Mouse (Mus musculus) midbrain, embryonic 13.5 days (tissue): ENCODE data around the gene Nek3. TPM values are rescaled to one million over a fixed set of nuclear protein-coding genes. Genes with fewer than 3 reads are reported as not detected.

Experiments used
- polyA plus RNA-seq: library from polyadenylated mRNA; unstranded; fragments of >200 nt; fragmentation: Nextera tagmentation; extraction: Ambion mirVana; gene quantifications from 2 replicates; pipeline ENCODE4 v1.2.1, GENCODE M21; 2015

The Nek3 gene
- polyA plus RNA-seq, 1 experiment from 2014 or later: 9.1 TPM

Other genes with a start within 250 kb of the Nek3 start
- gene Defb15, start 233.7 kb downstream of the Nek3 start, polyA plus RNA-seq: not detected in 2 replicates
- not detected in 2 replicates for gene Defb35, start 228.1 kb downstream of the Nek3 start, polyA plus RNA-seq
- not detected in 2 replicates for gene Defb13, start 219.7 kb downstream of the Nek3 start, polyA plus RNA-seq
- not detected in 2 replicates for gene Fam90a1a, start 207.7 kb downstream of the Nek3 start, polyA plus RNA-seq
- gene Ccdc70, start 196.7 kb downstream of the Nek3 start, polyA plus RNA-seq: not detected in 2 replicates
- 1.4 and 1.5 TPM in 2 replicates for gene Atp7b, start 106.1 kb downstream of the Nek3 start, polyA plus RNA-seq
- 37.1 and 38.4 TPM in 2 replicates for gene Alg11, start 105.7 kb downstream of the Nek3 start, polyA plus RNA-seq
- 0.36 and 0.43 TPM in 2 replicates for gene Nek5, start 41.4 kb downstream of the Nek3 start, polyA plus RNA-seq
- 26.8 and 27.5 TPM in 2 replicates for gene Ckap2, start 19.4 kb upstream of the Nek3 start, polyA plus RNA-seq
- gene Vps36, start 26.4 kb upstream of the Nek3 start, polyA plus RNA-seq: 39.9 and 43.2 TPM in 2 replicates
- 6.1 and 6.9 TPM in 2 replicates for gene Thsd1, start 60.9 kb upstream of the Nek3 start, polyA plus RNA-seq
- gene Tpte, start 117.0 kb upstream of the Nek3 start, polyA plus RNA-seq: not detected in 2 replicates
- gene Slc25a15, start 232.2 kb upstream of the Nek3 start, polyA plus RNA-seq: 8.3 and 8.5 TPM in 2 replicates
- gene Mrps31, start 244.9 kb upstream of the Nek3 start, polyA plus RNA-seq: 36.7 and 36.8 TPM in 2 replicates